Mouse (Mus musculus) gastrocnemius, adult 2 months (tissue): ENCODE data around the gene Kdm2b. TPM values are rescaled to one million over a fixed set of nuclear protein-coding genes. Genes with fewer than 3 reads are reported as not detected.
A peak's percentile ranks its signal among the peaks of the same experiment; 100 is the strongest.

Source experiments
- DNase-seq: peaks from one replicate; pipeline ENCODE4 v3.0.0; 2022
- H3K27ac ChIP-seq: fragments of 200-600 bp; 2 replicates; pipeline ENCODE4 v1.8.1; 2022; ENCODE audit warnings: mild to moderate bottlenecking
- H3K4me3 ChIP-seq: fragments of 200-600 bp; 2 replicates; pipeline ENCODE4 v1.8.1; 2022; ENCODE audit warnings: mild to moderate bottlenecking, moderate library complexity
- CTCF ChIP-seq: fragments of 200-600 bp; IDR thresholded peaks from 2 replicates; pipeline ENCODE4 v1.8.1; 2022; ENCODE audit warnings: antibody characterized with exemption, mild to moderate bottlenecking, moderate library complexity
- intact Hi-C: fragments of 180-260 bp; cut with DNase I; formaldehyde crosslinking; loops from one replicate; pipeline ENCODE4 v1.15.1; 2025
- total RNA-seq, 2 experiments: library from RNA; stranded (reverse); gene quantifications; 2 replicates each; pipeline ENCODE4 v1.2.3; 2021

Gene Kdm2b
- total RNA-seq, 2 experiments from 2014 or later, result 11.5 to 13.3 TPM

GRCm38 (mm10) chr5:122927703-122928102, 61.9 kb downstream of the Kdm2b start:
- intact Hi-C loops, result loop anchor here (5.0 kb wide), 2 partner anchors 85 to 115 kb away; no protein-coding TSS in a partner anchor
- TF ChIP-seq CTCF, result no peak
- H3K4me3 ChIP-seq, result no peak overlapping the region
- no peak for DNase-seq
- H3K27ac ChIP-seq, result peak overlapping the region; percentile 68; the same call in 1 of the 2 replicates

DNA sequence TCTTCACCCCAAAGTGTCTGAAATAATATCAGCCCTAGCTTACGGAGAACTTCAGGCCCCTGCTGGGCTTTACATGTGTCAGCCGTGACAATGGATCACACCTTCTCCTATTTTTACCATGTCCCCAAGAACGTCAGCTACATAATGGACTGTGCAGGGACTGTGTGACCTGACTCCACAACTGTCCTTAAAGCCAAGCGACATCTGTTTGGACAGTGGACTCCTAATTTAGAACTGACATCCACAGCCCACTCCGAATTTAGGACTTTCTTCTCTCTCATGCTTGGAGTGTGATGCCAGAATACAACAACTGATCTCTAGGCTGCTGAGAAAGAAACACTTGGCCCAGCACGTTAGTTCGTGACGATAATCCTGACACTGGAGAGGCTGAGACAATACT, 62.5 kb downstream of the Kdm2b start:
- peak overlapping the region; percentile 68 for H3K27ac ChIP-seq
- no peak overlapping the region for H3K4me3 ChIP-seq
- intact Hi-C loops, result loop anchor here (5.0 kb wide), 2 partner anchors 85 to 115 kb away; no protein-coding TSS in a partner anchor
- TF ChIP-seq CTCF, result no peak
- no peak for DNase-seq

- Histone ChIP-seq H3K4me3 (no peak overlapping the region), H3K27ac (peak overlapping the region; percentile 68)
- no peak for DNase-seq
- intact Hi-C loops, result loop anchor here (5.0 kb wide), 2 partner anchors 86 to 116 kb away; no protein-coding TSS in a partner anchor
- TF ChIP-seq CTCF, result no peak
These were observed 63.3 kb downstream of the Kdm2b start for GRCm38 (mm10) chr5:122926341-122926740.

DNA sequence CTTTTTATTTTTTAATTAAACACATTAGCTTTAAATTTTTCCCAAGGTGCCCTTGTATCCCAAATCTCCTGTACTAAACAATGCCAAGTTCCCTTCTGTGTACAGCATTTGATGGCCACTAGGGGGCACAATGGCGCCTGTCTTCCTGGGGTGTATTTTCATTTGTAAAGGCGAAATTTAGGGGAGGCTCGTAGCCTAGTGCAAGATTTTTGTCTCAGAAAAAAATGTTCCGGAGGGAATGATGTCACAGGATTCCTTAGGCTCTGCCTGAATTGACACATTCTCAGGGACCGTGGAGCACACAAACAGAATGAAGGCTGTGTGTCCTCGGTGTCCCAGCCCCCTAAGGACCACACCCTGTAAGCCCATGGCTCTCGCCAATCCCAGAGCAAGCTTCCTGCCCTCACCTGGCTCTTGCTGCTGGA, 64.1 kb downstream of the Kdm2b start:
- H3K4me3 ChIP-seq, result peak overlapping the region; percentile 48
- DNase-seq, result peak; percentile 68
- H3K27ac ChIP-seq, result peak overlapping the region; percentile 68
- TF ChIP-seq CTCF, result peak; percentile 90
- intact Hi-C loops, result loop anchor here (5.0 kb wide), 2 partner anchors 87 to 117 kb away; no protein-coding TSS in a partner anchor

GRCm38 (mm10) chr5:122923871-122924465, 65.7 kb downstream of the Kdm2b start:
- no peak for TF ChIP-seq CTCF
- no peak overlapping the region for H3K4me3 ChIP-seq
- peak; percentile 52 for DNase-seq
- intact Hi-C loops, result no loop called here
- peak overlapping the region; percentile 46 for H3K27ac ChIP-seq

DNA sequence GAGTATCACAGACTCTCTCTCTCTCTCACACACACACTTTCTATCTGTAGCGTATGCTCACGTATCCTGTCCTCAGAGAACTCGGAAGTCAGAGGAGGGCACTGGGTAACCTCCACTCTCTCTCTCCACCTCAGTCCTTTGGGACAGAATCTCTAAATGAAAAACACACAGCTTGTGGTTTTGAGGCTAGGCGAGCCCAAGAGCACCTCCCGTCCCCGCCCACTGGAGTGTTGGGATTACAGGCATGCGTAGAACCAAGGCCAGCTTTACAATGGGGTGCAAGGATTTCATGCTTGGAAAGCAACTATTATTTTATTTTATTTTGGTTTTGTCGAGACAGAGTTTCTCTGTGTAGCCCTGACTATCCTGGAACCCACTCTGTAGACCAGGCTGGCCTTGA, 67.7 kb downstream of the Kdm2b start:
- DNase-seq, result no peak
- Histone ChIP-seq H3K27ac (no peak overlapping the region), H3K4me3 (no peak overlapping the region)
- no peak for TF ChIP-seq CTCF
- intact Hi-C loops, result no loop called here

GRCm38 (mm10) chr5:122920557-122920956, 69.1 kb downstream of the Kdm2b start:
- no peak for TF ChIP-seq CTCF
- Histone ChIP-seq H3K4me3 (no peak overlapping the region), H3K27ac (no peak overlapping the region)
- intact Hi-C loops, result no loop called here
- no peak for DNase-seq

DNA sequence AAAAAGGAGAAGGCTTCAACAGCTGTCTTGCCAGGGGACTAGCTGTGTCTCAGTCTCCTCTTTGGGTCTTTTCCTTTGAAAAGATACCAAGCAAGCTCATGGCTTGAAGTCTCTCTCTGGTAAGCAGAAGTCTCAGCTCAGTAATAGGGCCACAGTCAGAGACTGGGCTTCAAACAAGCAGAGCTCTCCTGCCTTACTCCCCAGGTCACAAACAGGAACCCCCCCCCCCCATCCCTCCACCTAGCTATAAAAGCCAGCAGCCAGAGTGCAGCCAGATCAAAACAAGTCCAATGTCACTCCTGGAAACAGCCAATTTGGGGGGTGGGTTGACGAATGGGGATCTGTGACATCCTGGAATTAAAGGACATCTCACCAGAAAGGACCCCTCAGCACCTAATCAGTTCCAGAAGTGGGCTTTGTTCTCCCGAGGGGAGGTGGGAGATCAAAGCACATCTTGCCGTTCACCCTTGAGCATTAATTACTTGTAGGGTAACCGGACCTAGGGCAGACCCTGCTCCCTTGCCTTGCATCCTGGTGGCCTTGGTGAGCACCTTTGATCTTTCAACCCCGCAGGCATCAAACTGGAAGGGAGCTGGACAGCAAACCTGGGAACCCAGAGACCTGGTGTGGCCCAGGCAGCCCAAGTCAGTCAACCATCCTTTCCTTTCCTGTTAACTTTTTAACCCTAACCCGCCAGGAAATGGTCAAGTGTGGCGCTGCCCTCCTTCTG, 71.5 kb downstream of the Kdm2b start:
- Histone ChIP-seq H3K4me3 (no peak overlapping the region), H3K27ac (no peak overlapping the region)
- intact Hi-C loops, result no loop called here
- no peak for TF ChIP-seq CTCF
- no peak for DNase-seq

DNA sequence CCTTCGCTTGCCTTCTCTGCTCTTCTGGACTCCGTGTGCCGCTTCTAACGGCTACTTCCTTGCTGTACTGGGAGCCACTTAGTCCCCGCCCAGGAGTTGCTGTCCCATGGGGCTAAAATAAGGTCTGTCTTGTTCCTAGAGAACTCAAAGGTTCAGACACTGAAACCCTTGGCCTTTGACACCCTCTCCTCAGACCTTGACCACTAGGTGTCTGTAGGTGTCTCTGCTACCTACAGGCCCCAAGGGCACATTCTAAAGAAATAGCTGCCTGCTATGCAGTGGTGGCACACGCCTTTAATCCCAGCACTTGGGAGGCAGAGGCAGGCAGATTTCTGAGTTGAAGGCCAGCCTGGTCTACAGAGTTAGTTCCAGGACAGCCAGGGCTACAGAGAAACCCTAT, 73.5 kb downstream of the Kdm2b start:
- no peak overlapping the region for H3K4me3 ChIP-seq
- no peak overlapping the region for H3K27ac ChIP-seq
- no peak for TF ChIP-seq CTCF
- intact Hi-C loops, result no loop called here
- no peak for DNase-seq

- no peak for DNase-seq
These were observed 76.8 kb downstream of the Kdm2b start for GRCm38 (mm10) chr5:122912863-122913262.

GRCm38 (mm10) chr5:122909481-122909880, 80.1 kb downstream of the Kdm2b start:
- intact Hi-C loops, result no loop called here
- peak overlapping the region; percentile 13 for H3K27ac ChIP-seq
- H3K4me3 ChIP-seq, result peak overlapping the region; percentile 7; the same call in 1 of the 2 replicates
- DNase-seq, result peak; percentile 41
- no peak for TF ChIP-seq CTCF

More at GRCm38 (mm10) chr5:122912863-122913262, 76.8 kb downstream of the Kdm2b start:
- TF ChIP-seq CTCF, result peak; percentile 10; the same call in 1 of the 2 replicates
- no peak overlapping the region for H3K27ac ChIP-seq
- intact Hi-C loops, result no loop called here
- H3K4me3 ChIP-seq, result no peak overlapping the region

- intact Hi-C loops, result no loop called here
- TF ChIP-seq CTCF, result no peak
- no peak overlapping the region for H3K27ac ChIP-seq
- DNase-seq, result no peak
- H3K4me3 ChIP-seq, result no peak overlapping the region
These were observed 81.6 kb downstream of the Kdm2b start for GRCm38 (mm10) chr5:122908001-122908400.

DNA sequence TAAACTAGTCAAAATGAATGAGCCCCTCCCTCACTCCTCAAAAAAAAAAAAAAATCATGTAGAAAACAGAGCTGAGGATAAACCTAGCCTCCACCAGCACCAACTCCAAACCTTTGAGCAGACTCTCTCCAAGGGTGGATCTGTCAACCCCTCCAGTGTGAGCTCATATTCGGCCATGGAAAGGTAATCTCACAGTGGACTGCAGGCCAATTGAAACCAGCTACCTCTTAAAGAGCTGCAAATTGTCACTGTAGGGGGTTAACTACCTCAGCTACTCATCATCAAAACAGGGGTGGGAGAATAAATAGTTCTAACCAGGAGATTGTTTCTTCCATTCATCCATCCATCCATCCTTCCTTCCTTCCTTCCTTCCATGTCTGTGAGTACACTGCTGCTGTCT, 82.4 kb downstream of the Kdm2b start:
- no peak overlapping the region for H3K27ac ChIP-seq
- no peak for TF ChIP-seq CTCF
- no peak for DNase-seq
- intact Hi-C loops, result no loop called here
- H3K4me3 ChIP-seq, result no peak overlapping the region

DNA sequence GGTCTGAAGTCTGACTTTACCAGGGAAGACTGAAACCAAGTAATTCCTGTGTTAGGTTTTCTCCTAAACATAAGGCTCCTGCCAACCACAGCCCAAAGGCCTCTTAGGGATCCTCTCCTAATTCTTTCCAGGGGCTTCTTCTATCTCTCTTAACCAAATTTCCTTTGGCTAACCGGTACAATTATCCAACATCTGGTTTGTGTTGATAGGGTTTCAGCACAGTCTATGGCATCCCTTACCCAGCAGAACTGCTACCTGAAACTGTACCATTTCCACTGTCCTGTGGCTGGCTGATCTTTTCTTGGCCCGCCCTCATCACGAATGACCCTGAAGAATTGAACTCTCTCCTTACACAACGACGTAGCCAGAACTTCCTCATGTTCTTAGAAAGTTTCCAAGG, 86.5 kb downstream of the Kdm2b start:
- Histone ChIP-seq H3K27ac (no peak overlapping the region), H3K4me3 (no peak overlapping the region)
- intact Hi-C loops, result no loop called here
- DNase-seq, result no peak
- no peak for TF ChIP-seq CTCF
